Comparison of ENCODE assay signal across 9 mouse cellular contexts in the genomic region with DNA sequence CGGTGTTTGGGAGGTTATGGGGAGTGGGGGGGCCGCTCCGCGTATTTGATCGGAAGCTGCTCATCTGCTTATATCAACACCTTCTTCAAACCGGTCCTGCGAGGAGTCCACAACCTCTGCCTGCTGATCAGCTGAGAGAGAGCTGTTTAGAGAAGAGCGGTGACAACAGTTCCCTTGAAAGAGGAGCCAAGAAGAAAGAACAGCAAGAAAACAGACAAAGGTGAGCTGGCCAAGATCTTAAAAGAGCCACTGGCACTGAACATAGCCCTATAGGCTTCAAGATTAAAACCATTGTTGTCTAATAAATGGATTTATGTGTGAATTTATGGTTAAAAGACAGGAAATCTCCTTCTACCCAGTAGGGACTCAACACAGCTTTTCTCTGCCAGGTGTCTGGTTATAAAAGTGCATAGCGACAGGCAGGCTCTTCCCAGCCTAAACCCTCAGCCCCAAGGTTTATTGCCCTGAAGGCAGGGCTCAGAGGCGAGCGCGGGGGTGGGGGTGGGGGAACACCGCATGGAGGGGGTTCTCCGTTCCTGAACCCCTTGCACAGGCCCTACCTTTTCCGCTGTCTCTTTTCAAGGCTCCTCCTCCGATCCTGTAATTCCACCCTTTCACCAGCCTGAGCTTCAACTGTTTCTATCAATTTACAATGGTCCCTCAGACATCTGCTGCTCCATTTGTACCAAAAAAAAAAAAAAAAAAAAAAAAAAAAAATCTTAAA.
DNase-seq lines count a peak whose midpoint lies in the region; ATAC-seq lines count a peak whose summit lies in the region.
"Had no signal": no experiment of that assay in that cellular context is flagged by ENCODE, and none has a peak within 500 bp of the region (broad histone marks: within the 10 kb centered on the region; RNA-seq: fewer than 3 reads in every experiment).

No protein-coding gene starts in this region.

- H3K4me3 ChIP-seq in hindbrain, embryonic 10.5 days = no peak overlapping the region
- H3K4me3 ChIP-seq in hindbrain, embryonic 11.5 days (ENCODE audit: low read depth, low read length) = no peak overlapping the region
- no peak overlapping the region for H3K4me3 ChIP-seq in embryonic facial prominence, embryonic 14.5 days (ENCODE audit: low read depth, low read length)
- H3K4me3 ChIP-seq in midbrain, embryonic 10.5 days = no peak overlapping the region

- WGBS in hindbrain, embryonic 10.5 days = 58% methylated on average over 16 of the region's 16 CpGs
- WGBS in hindbrain, embryonic 11.5 days = 65% methylated on average over 16 of the region's 16 CpGs
- WGBS in embryonic facial prominence, embryonic 14.5 days = 47% methylated on average over 16 of the region's 16 CpGs
- 63% methylated on average over 16 of the region's 16 CpGs for WGBS in midbrain, embryonic 10.5 days

- H3K27ac ChIP-seq in hindbrain, embryonic 10.5 days = 0 out of 2 replicates have a peak overlapping the region, but pooled peaks have one; percentile 18
- no peak overlapping the region for H3K27ac ChIP-seq in hindbrain, embryonic 11.5 days (ENCODE audit: low read depth, low read length)
- peak overlapping the region; percentile 24; the same call in 1 of the 2 replicates for H3K27ac ChIP-seq in embryonic facial prominence, embryonic 14.5 days (replicated peaks; ENCODE audit: low read depth, low read length)
- 0 out of 2 replicates have a peak overlapping the region, but pooled peaks have one; percentile 23 for H3K27ac ChIP-seq in midbrain, embryonic 10.5 days (replicated peaks)
- H3K27ac ChIP-seq: liver, embryonic 14.5 days had no signal

- H3K4me2 ChIP-seq in hindbrain, embryonic 11.5 days (replicated peaks; ENCODE audit: low read depth, low read length) = no peak overlapping the region
- H3K4me2 ChIP-seq in embryonic facial prominence, embryonic 14.5 days (ENCODE audit: low read depth, low read length) = peak overlapping the region; percentile 40

- H3K4me1 ChIP-seq in hindbrain, embryonic 10.5 days (replicated peaks) = no peaks in the 10 kb centered on the region; the same call in 1 of the 2 replicates
- no peaks in the 10 kb centered on the region for H3K4me1 ChIP-seq in hindbrain, embryonic 11.5 days (replicated peaks; ENCODE audit: control insufficient read depth, insufficient read depth, low read length)
- H3K4me1 ChIP-seq in embryonic facial prominence, embryonic 14.5 days (ENCODE audit: control insufficient read depth, insufficient read depth, low read length) = peaks cover 7% of the 10 kb centered on the region
- 0 out of 2 replicates have a peak, but pooled peaks cover 3% of the 10 kb centered on the region for H3K4me1 ChIP-seq in midbrain, embryonic 10.5 days

- DNase-seq in hindbrain, embryonic 10.5 days (ENCODE audit: low spot score) = no peak
- no peak for DNase-seq in hindbrain, embryonic 11.5 days (ENCODE audit: low spot score)
- DNase-seq in ZHBTc4 (ENCODE audit: low read depth, low spot score) = peak; percentile 5
- peak; percentile 40 for DNase-seq in embryonic facial prominence, embryonic 14.5 days (ENCODE audit: low spot score)
- DNase-seq in midbrain, embryonic 10.5 days (ENCODE audit: low spot score) = no peak
- DNase-seq in frontal cortex, postnatal 36 days (ENCODE audit: low spot score in 2 of 2) = no peak
- DNase-seq in adrenal gland, adult 2 months = no peak

- H3K36me3 ChIP-seq in hindbrain, embryonic 10.5 days = no peaks in the 10 kb centered on the region
- H3K36me3 ChIP-seq in hindbrain, embryonic 11.5 days (ENCODE audit: control insufficient read depth, insufficient read depth, low read length) = no peaks in the 10 kb centered on the region
- no peaks in the 10 kb centered on the region for H3K36me3 ChIP-seq in embryonic facial prominence, embryonic 14.5 days (ENCODE audit: control insufficient read depth, insufficient read depth, low read length)
- no peaks in the 10 kb centered on the region for H3K36me3 ChIP-seq in midbrain, embryonic 10.5 days

- no peaks in the 10 kb centered on the region for H3K9me3 ChIP-seq in hindbrain, embryonic 10.5 days
- H3K9me3 ChIP-seq in hindbrain, embryonic 11.5 days (ENCODE audit: control insufficient read depth, low read length) = no peaks in the 10 kb centered on the region
- no peaks in the 10 kb centered on the region for H3K9me3 ChIP-seq in embryonic facial prominence, embryonic 14.5 days (ENCODE audit: control insufficient read depth, low read length)
- H3K9me3 ChIP-seq in midbrain, embryonic 10.5 days (replicated peaks) = no peaks in the 10 kb centered on the region

- no peaks in the 10 kb centered on the region for H3K27me3 ChIP-seq in hindbrain, embryonic 10.5 days (ENCODE audit: insufficient read depth, poor library complexity, severe bottlenecking)
- no peaks in the 10 kb centered on the region for H3K27me3 ChIP-seq in hindbrain, embryonic 11.5 days (ENCODE audit: control insufficient read depth, insufficient read depth, low read length)
- no peaks in the 10 kb centered on the region for H3K27me3 ChIP-seq in embryonic facial prominence, embryonic 14.5 days (replicated peaks; ENCODE audit: control insufficient read depth, insufficient read depth, low read length)
- H3K27me3 ChIP-seq in midbrain, embryonic 10.5 days (ENCODE audit: low read depth, poor library complexity, severe bottlenecking) = no peaks in the 10 kb centered on the region

- H3K9ac ChIP-seq in hindbrain, embryonic 11.5 days (ENCODE audit: low read depth, low read length) = no peak overlapping the region
- H3K9ac ChIP-seq in embryonic facial prominence, embryonic 14.5 days (ENCODE audit: low read depth, low read length) = no peak overlapping the region; the same call in 1 of the 2 replicates
- H3K9ac ChIP-seq: liver, embryonic 14.5 days had no signal

- no peak for ATAC-seq in hindbrain, embryonic 11.5 days (ENCODE audit: low FRiP score)
- ATAC-seq in embryonic facial prominence, embryonic 14.5 days (ENCODE audit: low read depth) = peak; percentile 48
- ATAC-seq: inflammation-experienced regulatory T-cells, adult 6 months had no signal

Comparison
In these comparisons a context has a peak if more than half of its experiments do, and no peak if none do; other contexts are left out.
1. DNase-seq: peak in ZHBTc4 (single experiment) and embryonic facial prominence, embryonic 14.5 days (single experiment); none in hindbrain, embryonic 10.5 days (single experiment), hindbrain, embryonic 11.5 days (single experiment), midbrain, embryonic 10.5 days (single experiment), frontal cortex, postnatal 36 days (0 of 2) and adrenal gland, adult 2 months (single experiment).